Mouse (Mus musculus): ENCODE data around the gene Tox4. TPM values are rescaled to one million over a fixed set of nuclear protein-coding genes. Genes with fewer than 3 reads are reported as not detected.

The Tox4 gene
- polyA plus RNA-seq, 1 experiment from 2014 or later, result 28.8 TPM

Other genes starting within 250 kb of the Tox4 start
- not detected in 2 replicates for gene Olfr221, start 236.7 kb upstream of the Tox4 start, polyA plus RNA-seq (2015; fragmentation: Nextera tagmentation; extraction: Ambion mirVana)
- gene Hnrnpc, start 175.1 kb upstream of the Tox4 start, polyA plus RNA-seq (2015; fragmentation: Nextera tagmentation; extraction: Ambion mirVana), result 337 and 412 TPM in 2 replicates
- gene Rpgrip1, start 168.4 kb upstream of the Tox4 start, polyA plus RNA-seq (2015; fragmentation: Nextera tagmentation; extraction: Ambion mirVana), result 24.7 and 29.5 TPM in 2 replicates
- 26.4 and 28.1 TPM in 2 replicates for gene Supt16, start 81.7 kb upstream of the Tox4 start, polyA plus RNA-seq (2015; fragmentation: Nextera tagmentation; extraction: Ambion mirVana)
- gene Chd8, start 21.4 kb upstream of the Tox4 start, polyA plus RNA-seq (2015; fragmentation: Nextera tagmentation; extraction: Ambion mirVana), result 20.8 and 21.9 TPM in 2 replicates
- 15.5 and 16.5 TPM in 2 replicates for gene Rab2b, start 399 bp downstream of the Tox4 start, polyA plus RNA-seq (2015; fragmentation: Nextera tagmentation; extraction: Ambion mirVana)
- gene Mettl3, start 26.0 kb downstream of the Tox4 start, polyA plus RNA-seq (2015; fragmentation: Nextera tagmentation; extraction: Ambion mirVana), result 28.1 and 28.7 TPM in 2 replicates
- 5.1 and 5.6 TPM in 2 replicates for gene Sall2, start 49.6 kb downstream of the Tox4 start, polyA plus RNA-seq (2015; fragmentation: Nextera tagmentation; extraction: Ambion mirVana)
- not detected in 2 replicates for gene Olfr1513, start 77.3 kb downstream of the Tox4 start, polyA plus RNA-seq (2015; fragmentation: Nextera tagmentation; extraction: Ambion mirVana)
- gene Olfr1512, start 100.0 kb downstream of the Tox4 start, polyA plus RNA-seq (2015; fragmentation: Nextera tagmentation; extraction: Ambion mirVana), result not detected in 2 replicates
- gene Olfr1511, start 118.2 kb downstream of the Tox4 start, polyA plus RNA-seq (2015; fragmentation: Nextera tagmentation; extraction: Ambion mirVana), result not detected in 2 replicates
- not detected in 2 replicates for gene Olfr1510, start 135.2 kb downstream of the Tox4 start, polyA plus RNA-seq (2015; fragmentation: Nextera tagmentation; extraction: Ambion mirVana)
- gene Olfr1509, start 163.8 kb downstream of the Tox4 start, polyA plus RNA-seq (2015; fragmentation: Nextera tagmentation; extraction: Ambion mirVana), result not detected in 2 replicates
- gene Olfr1508, start 188.3 kb downstream of the Tox4 start, polyA plus RNA-seq (2015; fragmentation: Nextera tagmentation; extraction: Ambion mirVana), result not detected in 2 replicates
- gene Olfr1507, start 216.6 kb downstream of the Tox4 start, polyA plus RNA-seq (2015; fragmentation: Nextera tagmentation; extraction: Ambion mirVana), result not detected in 2 replicates